Mouse (Mus musculus) hindbrain, embryonic 11.5 days (tissue): ENCODE results near the gene Fam76a. TPM values are rescaled to one million over a fixed set of nuclear protein-coding genes. Genes with fewer than 3 reads are reported as not detected.

Experiments
- polyA plus RNA-seq: library from polyadenylated mRNA; unstranded; fragments of >200 nt; fragmentation: Nextera tagmentation; extraction: Ambion mirVana; gene quantifications from 2 replicates; pipeline ENCODE4 v1.2.1, GENCODE M21; 2014

Gene Fam76a
- polyA plus RNA-seq, 1 experiment from 2014 or later, result 31.9 TPM

Other genes starting within 250 kb of the Fam76a start
- 3.7 and 4.1 TPM in 2 replicates for gene Xkr8, start 190.0 kb downstream of the Fam76a start, polyA plus RNA-seq
- 1.7 and 1.8 TPM in 2 replicates for gene Smpdl3b, start 165.3 kb downstream of the Fam76a start, polyA plus RNA-seq
- 121 and 130 TPM in 2 replicates for gene Rpa2, start 154.2 kb downstream of the Fam76a start, polyA plus RNA-seq
- gene Themis2, start 126.2 kb downstream of the Fam76a start, polyA plus RNA-seq, result 0.67 and 0.69 TPM in 2 replicates
- gene Ppp1r8, start 79.4 kb downstream of the Fam76a start, polyA plus RNA-seq, result 87.2 and 114 TPM in 2 replicates
- gene Stx12, start 38.0 kb downstream of the Fam76a start, polyA plus RNA-seq, result 105 and 106 TPM in 2 replicates
- gene Fgr, start 51.5 kb upstream of the Fam76a start, polyA plus RNA-seq, result 0.08 and 0.34 TPM in 2 replicates
- 6.8 and 9.0 TPM in 2 replicates for gene Ahdc1, start 88.7 kb upstream of the Fam76a start, polyA plus RNA-seq
- 34.6 and 58.4 TPM in 2 replicates for gene Wasf2, start 207.9 kb upstream of the Fam76a start, polyA plus RNA-seq